Mouse (Mus musculus) c-Kit-positive CD71-negative TER-119-negative erythroid progenitor cells, embryonic 14.5 days (primary cell): Measurements from ENCODE around the gene Rps6ka2.
"Not testable (repeated sequence)": the region's sequence is repeated elsewhere in the genome, so short reads cannot be mapped to it uniquely, and the experiment has no call there.

Experiments used
- DNase-seq: peaks from one replicate; pipeline ENCODE4 v3.0.0-alpha.2; 2013; ENCODE audit warnings: low read depth

Rps6ka2 gene

DNA sequence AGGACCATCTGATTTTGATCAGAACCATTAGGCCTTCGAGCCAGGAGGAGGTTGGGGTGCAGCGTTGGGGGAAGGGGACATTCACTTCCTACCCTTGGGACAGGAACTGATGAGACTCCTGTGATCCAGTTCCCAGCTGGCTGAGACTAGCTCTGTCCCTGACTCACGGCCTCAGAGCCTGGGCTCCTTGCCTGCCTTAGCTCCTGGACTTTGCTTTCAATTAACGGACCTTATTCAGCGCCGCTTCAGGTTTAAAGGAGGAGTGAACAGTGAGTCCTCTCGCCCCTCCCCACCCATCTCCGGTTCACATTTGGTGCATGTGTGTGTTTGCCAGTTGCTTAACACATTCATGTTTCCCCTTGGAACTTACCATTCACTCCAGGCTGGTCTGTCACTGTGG is 100.6 kb downstream of the Rps6ka2 start:
- DNase-seq: no peak

DNA sequence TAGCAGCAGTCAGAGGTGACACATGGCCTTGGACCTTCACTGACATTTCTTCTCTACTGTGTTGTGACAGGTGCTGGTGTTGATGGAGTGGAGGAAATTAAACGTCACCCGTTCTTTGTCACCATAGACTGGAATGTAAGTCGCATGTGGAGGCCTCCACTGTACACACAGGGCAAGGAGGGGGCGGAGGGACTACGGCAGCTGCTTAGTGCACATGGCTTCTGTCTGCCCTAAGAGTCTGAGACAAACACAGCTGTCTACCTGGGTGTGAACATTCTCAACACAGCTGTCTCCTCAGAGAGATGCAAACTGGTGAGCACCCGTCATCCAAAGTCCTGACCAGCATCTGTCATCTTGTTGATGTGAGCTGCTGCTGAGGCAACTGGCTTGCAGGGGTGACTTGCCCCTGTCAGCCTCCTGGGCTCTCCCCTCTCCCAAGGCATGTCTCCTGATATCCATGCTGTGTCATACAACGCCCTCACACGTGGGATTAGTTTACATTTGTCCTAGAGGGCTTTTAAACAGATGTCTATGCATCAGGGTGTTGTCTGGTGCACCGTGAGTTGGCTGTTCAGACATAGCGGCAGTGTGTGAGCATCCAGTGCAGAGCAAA is 101.7 kb downstream of the Rps6ka2 start:
- no peak for DNase-seq

DNA sequence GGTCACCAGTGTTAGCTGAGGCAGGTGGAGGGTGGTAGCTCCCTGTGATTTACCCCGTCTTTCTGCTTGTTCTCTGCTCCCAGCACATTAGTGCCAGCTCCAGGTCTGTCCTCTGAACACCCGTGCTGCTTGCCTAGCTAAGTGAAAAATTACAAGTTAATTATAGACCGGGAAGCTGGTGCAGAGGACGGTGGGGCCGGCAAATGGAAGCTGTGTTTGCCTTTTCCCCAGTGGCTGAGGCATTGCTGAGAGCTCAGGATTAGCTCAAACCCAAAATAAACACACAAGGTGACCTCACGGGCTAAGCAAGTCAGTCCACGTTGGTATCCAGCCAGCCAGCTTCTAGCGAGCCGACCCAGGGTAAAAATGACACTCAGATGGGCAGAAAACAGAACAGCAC is 103.1 kb downstream of the Rps6ka2 start:
- no peak for DNase-seq

DNA sequence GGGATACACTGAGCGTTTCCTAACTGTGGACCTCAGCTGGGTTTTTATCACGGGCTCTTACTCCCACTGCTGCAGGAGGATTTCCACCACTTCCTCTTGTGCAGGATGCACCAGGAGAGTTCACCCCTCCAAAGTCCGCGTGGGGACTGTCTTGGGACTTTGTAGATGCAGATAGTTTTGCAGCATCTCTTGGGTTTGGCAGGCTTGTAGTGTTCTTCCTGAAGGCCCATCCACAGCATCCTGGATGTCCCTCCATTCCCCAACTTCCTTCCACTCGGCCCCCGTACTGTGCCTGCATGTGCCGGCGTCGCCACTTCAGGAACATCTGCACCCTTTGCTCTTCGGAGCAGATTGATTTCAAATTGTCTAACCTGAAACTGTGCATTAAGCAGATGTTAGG is 103.9 kb downstream of the Rps6ka2 start:
- DNase-seq: no peak

DNA sequence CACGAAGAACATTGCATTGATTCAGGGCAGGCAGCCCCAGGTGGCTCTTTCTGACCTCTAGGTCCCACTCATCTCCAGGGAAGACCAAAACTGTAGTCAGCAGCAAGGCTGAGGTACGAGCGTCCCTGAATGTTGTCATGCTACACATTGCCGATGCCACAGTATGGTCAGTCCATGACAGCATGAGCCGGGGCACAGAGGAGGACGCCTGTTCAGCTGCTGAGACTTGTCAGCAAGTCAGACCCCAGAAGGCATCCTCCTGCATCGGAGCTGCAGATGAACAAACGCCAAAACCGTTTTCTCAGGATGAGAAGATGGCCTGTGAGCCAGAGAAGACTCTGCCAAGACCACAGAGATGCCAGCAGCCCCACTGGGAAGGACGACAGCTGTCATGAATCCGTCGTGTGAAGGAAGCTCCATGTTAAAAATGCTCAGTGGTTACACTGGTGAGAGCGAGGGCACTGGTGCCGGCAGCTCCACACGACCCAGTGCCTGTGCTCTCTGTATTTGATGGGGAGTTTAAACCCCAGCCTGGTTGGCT is 108.9 kb downstream of the Rps6ka2 start:
- no peak for DNase-seq

DNA sequence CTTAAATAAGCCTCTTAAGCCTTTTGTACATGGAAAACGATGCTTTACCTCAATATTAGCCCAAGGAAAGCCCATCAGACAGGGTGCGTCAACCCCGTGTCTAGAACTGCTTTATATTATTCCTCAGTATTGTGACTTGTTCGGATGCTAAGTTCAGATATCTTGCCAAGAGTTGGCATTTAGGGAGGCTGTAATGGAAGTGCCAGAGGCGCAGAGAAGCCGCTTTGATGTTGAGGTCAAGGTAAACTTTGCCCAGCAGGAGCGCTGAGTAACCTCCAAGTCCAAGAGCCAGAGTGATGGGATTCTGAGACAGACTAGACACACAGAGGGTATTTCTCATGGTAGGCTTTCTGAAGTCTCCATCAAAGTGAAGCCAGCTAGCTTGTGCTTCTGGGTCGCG is 109.3 kb downstream of the Rps6ka2 start:
- no peak for DNase-seq

DNA sequence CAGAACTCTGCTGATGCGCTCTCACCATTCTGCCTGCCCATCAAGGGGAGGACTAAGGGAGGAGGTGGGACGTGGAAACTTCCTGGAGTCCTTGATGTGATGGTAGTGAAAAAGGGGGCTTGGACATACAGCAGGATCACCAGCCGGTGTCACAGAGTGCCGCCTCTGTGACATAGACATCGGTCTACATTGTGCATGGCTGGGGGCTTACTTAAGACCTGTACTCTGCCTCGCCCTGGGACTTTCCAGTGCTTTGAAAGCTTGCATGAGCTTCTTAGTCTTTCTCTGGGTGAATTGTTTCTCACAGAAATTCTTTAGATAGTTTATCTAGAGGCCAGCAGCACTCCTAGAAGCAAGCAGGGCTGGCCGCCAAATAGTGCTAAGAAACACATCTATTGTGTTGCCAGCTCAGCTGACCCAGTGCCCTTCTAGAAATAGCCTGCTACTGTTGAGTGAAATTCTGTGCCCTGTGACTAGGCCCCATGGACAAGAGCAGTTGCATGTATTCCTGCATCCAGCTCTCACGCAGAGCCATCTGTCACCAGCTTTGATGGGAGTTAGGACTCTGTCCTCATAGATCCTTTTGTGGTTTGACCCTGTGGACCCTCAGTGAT is 114.5 kb downstream of the Rps6ka2 start:
- no peak for DNase-seq

DNA sequence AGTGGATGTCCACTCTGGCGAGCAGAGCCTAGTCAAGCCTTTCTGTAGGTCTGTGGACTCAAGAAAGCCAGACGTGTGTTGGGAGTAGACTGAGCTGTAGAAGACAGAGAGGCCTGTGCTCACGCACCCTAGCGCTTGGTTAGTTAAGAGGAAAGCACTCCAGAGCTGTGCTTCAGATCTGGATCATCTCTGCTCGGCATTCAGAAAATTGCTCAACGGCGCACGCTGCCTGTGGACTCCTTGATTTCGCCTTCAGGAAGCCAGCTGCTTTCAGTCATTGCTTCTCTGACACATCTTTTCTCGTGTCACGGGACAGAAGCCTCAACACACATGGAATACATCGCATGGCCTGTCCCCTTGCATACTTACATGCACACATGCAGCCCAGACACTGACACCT is 115.4 kb downstream of the Rps6ka2 start:
- DNase-seq: no peak

DNA sequence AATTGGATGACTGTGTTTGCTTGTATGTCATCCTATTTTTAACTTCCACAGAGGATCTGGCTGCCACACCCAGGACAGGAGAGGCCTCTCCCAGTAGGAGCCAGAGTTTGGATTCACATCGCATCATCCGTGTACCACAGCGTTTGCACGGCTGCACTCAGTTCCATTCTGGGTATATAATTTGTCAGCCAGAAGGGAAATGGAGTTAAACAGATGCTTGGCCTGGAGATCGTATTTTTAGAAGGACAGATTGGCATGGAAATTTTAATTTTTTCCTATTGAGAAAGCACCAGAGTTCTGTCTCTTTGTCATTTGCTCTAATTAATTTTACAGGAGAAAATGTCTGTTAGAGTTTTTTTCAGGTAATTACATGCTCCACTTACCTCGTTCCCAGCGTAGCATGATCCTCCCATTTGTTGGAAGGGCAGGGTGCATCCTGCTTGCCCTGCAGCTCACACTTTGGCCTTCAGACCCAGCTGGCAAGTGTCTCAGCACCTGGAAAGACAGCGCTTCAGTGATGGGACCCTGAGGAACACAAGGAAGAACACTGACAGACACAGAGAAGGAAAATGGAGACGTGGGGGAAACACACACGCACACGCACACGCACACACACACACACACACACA is 116.6 kb downstream of the Rps6ka2 start:
- no peak for DNase-seq

DNA sequence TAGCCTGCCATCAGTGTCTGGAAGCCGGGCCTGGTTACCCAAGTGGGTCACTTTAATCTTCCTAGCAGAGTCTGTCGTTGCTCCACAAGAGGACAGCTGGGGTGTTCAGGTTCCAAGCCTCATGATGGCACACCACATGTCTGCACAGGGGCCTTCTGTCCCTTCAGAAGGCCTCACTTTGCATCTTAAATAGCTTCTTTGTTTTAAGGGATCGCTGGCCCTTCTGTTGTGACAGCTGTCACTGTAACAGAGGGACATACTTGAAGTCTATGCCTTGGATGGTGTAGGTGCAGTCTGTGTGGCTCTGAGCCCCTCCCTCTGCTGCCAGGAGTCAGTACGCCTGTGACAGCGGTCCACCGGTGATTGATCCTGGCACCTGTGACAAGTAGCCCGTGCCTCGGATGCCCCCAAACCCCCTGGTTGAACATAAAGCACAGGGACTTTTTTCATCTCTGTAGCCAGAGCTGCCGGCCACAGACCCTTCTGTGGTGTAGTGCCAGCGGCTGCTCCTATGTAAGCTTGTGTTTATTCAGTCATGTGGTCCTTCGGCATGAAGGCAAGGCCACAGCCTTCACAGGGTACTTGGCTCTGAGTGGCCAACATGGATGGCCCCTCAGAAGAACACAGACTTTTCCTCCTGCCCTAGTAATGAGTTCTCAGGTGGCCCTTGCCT is 122.2 kb downstream of the Rps6ka2 start:
- DNase-seq: no peak

DNA sequence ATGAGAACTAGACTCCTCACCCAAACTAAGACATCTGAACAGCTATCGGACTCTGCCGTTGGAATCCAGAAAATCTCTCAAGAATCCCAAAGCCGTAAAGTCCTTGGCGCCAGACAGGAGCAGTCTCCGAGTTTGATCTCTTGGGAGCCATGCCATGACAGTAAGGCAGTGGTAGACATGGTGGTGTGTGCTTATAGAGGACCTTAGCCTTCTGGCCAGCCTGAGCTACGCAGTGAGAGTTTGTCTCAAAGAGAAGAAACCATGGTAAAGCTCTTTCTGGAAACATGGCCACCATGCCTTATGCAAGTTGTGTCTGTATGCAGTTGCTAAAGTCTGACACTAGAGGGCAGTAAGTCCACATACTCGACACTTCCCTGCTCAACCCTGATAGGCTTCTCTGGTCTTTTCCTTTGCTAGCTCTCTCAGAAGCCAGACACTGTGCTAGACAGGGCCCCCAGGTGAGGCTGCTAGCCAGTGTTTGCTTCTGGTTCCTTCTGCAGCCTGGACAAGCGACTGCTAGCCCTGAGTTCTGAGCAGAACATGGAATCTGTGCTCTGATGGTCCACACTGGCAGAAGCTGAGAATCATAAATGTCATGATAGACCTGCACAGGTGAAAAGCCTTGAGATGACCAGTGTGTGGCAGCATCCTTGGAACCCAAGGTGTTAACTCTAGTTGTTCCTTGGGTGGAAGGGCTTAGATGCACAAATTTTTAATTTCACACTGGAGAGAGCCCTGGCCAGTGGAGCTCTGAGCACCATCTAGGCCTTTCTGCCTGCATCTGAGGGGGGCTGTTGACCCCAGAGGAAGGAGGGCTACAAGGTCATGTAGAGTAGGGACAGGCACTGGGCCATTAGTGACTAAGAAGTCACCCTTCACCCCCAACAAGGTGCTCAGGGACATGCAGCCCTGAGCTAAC is 136.6 kb downstream of the Rps6ka2 start:
- DNase-seq: not testable (repeated sequence)

DNA sequence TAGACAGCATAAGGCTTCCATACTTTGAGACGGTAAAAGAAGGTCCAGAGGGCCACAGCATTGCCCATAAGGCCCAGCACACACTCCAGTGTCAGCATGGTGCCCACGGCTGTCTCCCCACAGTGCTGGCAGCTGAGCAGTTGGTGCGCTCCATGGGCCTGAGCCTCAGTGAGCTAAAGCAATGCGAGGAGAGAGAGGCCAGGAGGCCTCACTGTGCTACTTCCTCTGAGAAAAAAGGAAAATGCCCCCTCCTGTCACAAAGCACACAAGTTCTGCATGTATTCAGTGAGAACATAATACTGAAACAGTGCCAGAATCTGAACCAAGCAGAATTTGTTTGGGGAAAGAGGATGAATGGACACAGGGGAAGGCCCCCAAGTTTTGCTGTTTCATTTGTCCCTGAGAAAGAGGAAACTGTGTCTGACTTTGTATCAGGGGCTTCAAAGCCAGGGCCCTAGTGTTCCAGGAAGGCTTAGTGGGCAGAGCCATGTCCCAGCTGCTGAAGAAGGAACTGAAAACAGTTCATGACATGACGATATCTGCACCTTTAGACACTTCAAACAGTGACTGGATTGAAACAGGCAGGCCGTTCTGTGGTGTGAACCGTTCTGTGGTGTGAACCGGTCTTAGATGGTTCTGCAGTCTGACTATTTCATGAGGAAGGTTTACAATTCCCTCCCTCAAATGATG is 145.9 kb downstream of the Rps6ka2 start:
- DNase-seq: not testable (repeated sequence)

DNA sequence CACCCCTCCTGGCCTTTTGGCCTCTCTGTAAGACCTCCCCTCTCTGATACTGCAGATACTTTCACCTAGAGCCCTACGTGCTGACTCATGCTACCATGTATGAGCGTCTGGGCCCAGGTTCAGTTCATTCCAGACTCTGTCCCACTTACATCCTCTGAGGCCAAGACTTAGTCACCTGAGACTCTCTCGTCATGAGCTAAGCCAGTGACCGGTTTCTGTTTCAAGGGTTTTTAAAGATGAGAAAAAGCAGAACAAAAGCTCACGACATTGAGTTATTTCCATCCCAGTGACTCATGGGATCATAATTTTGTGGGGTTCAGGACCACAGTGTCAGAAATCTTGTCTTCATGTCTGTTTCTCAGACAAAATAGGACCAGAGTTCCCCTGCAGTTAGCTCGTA is 149.9 kb downstream of the Rps6ka2 start:
- not testable (repeated sequence) for DNase-seq

DNA sequence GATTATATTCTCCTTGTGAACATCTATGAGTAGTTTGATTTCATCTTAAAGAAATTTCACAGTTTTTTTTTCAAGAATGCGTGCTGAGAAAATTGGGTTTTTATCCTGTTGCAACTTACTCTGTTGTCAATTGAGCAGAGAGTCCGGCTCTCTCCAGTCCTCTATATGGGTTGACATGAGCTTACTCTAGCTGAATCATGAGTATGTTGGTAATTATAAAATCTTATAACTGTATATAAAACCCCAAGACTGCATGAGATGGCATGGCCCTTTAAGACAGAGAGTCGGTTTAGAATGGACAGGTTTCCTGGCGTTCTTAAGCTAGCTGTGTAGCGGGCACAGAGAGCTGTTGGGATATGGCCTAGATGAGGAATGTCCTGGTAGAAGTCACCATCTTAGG is 154.4 kb downstream of the Rps6ka2 start, which contains the start of gene Tcp10a:
TSS of gene Tcp10a (plus strand) at position 301 of the 400 bp plus-strand sequence.
- not testable (repeated sequence) for DNase-seq

DNA sequence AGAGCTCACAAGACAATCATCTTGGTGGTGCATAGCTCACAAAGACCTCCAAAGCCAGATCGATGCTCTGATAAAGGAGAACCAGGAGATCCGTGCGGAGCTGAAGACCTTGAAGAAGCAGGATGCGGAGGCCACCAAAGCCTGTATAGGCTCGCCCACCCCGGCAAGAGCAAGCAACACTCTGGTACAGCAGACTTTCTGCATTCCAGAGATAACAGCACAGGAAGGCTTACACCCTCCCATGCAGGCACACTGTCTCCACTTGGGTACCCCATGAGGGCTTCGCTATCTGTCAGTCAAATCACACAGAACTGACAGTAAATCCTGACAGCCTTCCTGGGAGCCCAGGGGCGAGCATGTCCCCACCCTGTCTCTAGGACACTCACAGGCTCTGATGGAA is 156.5 kb downstream of the Rps6ka2 start:
- DNase-seq: not testable (repeated sequence)

DNA sequence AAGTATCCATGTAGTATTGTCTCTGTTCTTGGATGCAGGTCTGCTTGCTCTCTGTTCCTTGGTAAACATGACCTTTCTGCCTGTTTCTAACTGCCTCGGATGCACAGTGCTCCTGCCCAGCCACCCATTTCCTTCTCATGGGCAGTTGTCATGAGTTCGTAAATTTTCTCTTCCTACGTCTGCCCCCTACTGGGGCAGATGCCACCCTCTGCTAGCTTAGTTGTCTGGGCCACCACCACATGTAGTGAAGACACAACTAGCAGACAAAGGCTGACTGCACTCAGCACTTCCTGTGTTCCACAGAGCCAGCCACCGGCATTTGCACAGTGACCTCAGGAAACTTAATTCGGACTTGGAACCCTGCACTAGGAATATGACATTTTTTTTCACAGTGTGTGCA is 162.8 kb downstream of the Rps6ka2 start:
- not testable (repeated sequence) for DNase-seq

DNA sequence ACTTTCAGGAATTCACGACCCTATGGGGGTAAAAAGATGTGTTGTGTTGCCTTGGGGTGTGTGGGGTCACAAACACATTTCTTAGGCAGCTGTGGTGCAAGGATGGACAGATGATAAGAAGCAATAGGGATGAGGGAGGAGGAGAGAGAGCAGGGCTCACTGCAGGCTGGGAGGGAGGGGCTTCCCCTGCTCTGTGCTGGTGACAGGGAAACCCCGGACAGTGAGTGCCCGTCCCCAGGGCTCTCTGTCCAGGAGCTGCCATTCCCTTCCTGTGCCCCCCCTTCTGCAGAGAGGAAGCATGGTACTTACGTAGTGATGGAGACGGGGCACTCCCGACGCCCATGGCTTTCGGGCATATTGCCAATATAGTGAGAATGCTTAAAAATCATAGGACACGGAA is 167.5 kb downstream of the Rps6ka2 start:
- not testable (repeated sequence) for DNase-seq

DNA sequence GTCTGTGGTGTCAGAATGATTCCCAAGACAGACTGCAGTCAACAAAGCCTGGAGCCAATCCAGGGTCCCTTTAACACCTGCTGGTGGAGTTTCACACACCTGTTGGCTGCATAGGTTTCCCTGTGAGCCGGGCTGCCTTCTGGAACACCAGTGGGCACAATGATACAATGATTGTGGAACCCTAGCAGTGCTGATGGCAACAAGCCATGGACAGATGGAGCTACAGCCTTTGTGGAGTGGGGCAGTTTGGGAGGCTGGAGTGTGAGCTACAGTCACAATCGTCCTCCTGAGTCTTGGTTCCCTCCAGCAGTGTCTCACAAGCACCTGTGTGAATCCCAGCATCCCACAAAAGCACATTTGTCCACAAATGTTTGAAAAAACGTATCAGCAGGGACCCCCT is 178.8 kb downstream of the Rps6ka2 start:
- not testable (repeated sequence) for DNase-seq

DNA sequence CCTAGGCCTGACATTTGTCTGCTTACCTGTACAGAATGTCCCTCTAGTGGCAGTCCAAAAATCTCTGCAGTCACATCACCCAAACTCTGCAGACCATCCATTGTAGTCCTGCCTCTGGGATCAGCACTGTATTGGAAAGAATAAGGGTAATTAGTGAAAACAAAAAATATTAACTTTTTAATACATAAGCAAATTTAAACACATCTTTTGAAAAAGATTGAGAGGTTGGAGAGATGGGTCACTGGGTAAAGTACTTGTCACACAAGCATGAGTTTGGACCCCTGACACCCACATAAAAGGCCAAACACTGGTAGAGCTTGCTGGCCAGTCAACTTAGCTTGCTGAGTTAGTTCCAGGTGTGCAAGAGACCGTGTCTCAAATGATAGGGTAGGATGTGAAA is 182.7 kb downstream of the Rps6ka2 start, which contains the start of gene Ttll2:
TSS of gene Ttll2 (minus strand) at position 101 of the 400 bp plus-strand sequence.
- not testable (repeated sequence) for DNase-seq
